Mouse (Mus musculus) right cerebral cortex, postnatal 36 days (tissue): ENCODE data around the gene Ccl17.

Source experiments
- DNase-seq, 2 experiments: peaks; one replicate each; pipeline ENCODE4 v3.0.0; 2022; ENCODE audit warnings: low spot score in 2 of 2, mixed read lengths in 1 of 2

Gene Ccl17

DNA sequence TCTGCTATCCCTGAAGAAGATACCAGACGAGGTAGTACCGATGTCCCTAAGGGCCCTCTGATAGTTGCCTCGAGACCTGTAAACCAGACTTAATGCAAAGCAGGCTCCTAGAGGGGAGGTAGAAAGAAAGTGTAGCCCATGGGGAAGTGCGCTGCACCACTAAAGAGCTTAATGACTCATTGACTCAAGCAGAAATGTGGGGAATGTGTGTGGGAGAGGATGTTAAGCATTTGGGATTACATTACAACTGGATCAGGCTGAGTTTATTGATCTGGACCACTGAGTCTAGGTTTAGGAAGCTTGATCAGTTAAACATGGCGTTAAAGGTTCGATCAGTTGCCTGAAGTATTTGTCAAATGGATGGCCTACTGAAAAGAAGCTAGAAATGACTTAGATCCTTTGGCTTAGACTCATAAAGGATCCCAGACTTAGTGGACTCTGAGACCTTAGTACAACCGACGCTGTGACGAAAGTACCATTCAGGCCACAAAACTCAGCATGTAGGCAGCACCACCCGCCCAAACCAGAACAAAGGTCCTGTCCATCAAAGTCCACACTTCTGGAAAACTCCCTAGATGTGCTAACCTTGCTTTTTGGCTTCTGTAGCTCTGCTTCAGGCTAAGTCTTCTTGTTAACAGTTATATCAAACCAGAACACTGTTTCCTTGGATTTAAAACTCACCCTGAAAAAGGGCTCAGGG is 20.8 kb upstream of the Ccl17 start:
- DNase-seq: no peak

DNA sequence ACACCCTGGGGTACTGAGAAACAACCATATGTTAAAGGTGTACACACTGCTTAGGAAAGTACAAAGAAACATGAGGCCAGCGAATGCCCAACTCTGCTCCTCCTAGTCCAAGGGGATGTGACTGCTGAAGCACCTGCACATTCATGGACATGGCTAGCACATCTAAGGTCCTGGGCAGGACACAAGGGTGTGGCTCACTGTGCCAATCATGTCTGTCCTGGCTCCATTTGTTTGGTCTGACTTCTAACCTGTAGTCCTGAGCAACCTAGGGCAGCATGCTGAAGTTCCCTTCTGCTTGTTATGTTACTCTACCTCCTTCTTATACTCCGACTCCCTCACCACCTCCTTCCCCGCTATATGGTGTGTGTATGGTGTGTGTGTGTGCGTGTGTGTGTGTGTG is 15.9 kb upstream of the Ccl17 start:
- no peak for DNase-seq

DNA sequence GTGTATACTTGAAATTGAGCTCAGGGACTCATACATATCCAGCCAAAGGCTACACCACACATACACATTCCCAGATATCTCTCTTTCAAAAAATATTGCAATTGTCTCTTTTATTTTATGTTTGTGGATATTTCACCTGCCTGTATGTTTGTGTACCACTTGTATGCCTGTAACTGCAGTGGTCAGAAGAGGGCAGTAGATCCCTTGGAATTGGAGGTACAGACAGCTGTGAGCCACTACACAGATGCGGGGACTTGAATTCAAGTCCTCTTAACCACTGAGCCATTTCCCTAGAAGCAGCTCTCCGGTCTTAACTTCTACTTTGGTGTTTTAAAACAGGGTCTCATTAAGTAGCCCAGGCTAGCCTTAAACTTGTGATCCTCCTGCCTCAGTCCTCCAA is 15.5 kb upstream of the Ccl17 start:
- DNase-seq: no peak

DNA sequence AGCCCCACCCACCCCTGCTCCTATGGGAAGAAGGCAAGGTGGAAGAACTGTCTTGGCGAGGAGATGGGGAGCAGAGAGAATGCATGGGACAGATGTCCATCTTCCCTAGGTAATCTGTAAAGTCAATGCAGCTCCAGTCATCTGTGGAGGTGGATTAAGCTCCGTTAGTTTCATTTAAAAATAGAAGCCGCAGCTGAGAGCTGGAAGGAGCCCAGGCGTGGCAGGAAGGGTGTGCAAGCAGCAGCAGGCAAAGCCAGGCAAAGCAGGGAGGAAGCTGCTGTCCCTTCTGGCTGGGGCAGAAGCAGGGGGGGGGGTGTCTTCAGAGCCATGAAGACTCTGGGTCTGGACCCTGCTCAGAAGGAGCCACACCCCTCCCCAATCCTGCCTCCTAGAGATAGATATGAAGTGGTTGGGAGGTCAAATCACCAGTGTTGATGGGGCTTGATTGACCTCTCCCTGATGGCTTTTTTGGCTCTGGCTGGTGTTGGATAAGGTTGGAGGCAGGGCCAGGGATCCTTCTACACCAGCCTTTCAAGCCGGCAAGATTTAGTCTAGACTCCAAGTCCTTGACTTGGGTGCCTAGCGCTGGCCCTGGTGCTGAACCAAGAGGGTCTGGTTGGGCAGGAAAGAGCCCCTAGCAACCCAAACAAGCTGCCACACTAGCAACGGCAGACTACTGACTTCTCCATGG is 9.8 kb upstream of the Ccl17 start:
- peak in 1 of 2 experiments; percentile 71 for DNase-seq

DNA sequence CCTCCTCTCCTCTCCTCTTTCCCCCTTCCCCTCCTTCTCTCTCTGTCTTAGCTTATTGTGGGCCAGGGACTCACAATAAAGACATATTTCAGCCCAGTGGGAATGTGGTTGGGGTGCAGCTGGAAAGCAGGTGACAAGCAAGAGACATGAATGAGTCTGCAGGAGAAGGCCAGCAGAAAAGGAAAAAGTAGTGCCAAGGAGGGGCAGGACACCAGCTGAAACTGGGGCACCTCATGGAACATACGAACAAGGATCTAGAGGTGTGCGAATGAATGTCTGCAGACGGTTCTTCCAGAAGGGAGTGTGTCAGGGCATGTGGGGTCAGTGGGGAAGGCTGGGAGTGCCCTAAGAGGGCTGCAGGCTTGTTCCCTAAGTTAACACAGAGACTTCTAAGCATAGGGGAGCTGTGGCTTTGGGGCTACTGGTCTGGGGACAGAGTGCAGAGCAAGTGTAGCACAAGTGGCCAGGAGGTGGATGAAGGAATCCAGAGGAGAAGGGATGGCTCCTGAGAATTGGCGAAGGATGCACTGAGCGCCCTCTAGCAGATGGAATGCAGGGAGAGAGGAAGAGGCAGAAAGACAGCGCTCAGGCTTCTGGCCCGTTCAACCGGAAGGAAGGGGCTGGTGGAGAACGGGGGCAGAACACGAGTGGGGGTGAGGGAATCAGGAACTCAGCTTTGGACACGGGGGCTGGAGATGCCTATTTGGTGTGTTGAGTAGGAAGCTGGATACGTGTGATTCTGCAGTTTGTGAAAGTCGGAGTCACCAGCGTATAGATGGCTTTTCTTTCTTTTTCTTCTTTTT is 8.8 kb upstream of the Ccl17 start:
- DNase-seq: peak; percentile 65 to 83

DNA sequence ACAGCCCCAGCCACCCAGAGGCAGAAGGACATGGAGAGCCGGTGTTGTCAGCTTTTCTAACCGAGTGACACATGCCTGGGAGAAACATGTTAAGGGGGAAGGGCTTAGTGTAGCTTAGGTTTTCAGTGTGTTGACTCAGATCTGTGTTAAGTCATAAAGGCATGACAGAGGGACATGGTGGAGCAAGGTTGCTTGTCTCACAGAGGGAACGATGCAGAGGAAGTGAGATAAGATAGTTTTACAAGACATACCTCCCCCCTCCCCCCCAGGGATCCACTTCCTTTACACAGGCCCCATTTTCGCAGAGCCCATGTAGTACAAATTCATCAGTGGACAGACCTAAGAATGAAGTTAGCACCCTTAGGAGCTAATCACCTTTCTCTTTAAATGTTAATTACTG is 7.9 kb upstream of the Ccl17 start:
- no peak for DNase-seq

DNA sequence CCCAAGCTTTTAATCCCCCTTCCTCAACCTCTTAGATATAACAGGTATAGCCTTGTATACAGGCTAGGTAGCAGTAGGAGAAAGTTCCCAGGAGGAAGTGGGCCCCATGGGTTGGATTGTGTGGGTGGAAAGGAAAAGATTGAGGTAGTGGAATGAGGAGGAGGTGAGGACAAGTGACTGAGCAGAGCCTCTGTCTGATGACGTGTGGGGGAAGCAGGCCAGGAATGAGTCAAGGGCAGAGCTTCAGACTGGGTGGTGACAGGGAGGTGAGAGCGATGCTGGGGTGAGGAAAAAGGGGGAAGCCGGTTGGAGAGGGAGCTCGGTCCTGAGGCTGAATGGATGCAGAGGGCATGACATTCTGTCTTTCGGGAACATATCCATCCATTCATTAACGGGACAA is 6.7 kb upstream of the Ccl17 start:
- DNase-seq: peak in 1 of 2 experiments; percentile 71

DNA sequence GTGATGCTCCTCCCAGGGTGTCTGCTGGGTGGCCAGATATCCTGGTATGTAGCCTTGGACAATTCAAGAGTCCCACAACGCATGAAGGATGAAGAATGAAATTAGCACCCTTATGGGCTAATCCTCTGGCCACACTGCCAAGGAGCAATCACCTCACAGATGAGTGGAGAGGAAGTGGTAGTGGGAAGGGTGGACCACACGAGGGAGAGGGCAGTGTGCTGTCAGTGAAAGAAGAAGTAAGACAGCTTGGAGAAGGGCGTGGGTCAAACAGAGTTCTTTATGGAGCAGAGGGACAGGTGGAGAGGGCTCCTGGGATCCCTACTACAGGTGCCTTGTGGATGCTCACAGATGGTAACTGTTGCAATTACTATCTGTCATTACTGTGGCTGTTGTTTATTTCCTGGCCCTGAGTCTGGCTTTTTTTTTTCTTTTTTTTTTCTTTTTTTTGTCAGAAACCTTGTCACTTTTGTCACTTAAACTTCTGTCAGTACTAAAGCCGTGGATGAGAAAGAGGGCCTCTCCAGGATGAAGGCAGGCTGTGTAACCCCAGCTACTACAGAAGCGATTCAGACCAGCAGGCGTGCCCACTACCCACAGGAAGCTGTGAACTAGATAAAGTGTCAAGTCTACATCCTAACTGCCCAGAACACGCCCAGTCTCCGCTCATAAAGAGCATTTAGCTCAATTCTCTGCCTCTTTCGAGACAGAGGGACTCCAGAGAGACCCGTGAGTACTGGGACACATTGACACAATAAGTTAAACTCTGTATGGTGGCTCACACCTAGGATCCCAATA is 5.5 kb upstream of the Ccl17 start:
- no peak for DNase-seq

DNA sequence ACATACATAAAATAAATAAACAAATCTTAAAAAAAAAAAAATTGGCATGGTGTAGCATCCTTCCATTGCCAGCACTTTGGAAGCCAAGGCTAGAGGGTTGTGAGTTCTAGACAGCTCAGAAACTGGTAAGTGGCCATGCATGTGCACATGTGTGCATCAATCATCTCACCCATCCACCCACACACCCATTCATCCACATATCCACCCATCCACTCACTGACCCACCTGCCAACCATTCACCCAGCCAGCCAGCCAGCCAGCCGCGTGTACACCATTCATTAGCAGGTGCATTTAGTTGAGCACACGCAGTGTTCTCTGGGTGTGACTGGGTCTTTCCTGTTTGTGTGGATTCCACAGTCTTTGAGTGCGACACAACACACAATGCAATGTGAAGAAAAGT is 4.4 kb upstream of the Ccl17 start:
- DNase-seq: no peak

DNA sequence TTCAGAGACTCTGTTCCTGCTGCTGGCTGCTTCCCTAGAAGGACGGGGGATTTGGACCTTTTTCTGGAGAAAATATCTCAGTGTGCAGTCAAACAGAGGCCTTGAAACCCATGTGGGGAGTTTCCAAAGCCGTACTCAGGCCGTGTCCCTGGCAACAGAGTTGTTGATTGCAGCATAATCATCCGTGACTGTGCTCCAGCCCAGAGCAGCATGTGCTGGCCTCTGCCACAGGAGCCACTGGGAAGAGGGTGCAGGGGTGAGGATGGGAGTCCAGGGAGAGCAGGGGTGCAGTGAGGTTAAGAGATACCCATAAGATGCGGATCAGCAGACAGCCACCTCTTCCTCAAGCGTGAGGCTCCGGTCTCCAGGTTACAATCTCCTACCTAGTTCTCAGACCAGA is 2.7 kb upstream of the Ccl17 start:
- no peak for DNase-seq

DNA sequence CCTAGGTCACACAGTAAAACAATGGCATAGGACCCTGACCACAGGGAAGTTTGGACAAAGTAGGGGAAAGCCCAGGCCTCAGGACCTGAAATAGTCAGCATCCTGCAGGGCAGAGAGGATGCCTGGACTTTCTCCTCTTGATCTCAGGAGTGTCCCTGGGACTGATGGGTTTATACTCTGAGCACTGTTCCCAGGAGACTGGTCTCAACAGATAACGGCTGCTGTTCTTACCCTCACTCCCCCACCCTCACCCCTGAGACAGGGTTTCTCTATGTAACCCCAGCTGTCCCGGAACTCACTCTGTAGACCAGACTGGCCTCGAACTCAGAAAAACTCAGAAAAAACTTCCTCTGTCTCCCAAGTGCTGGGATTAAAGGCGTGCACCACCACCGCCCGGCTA is 1.9 kb upstream of the Ccl17 start:
- DNase-seq: no peak

DNA sequence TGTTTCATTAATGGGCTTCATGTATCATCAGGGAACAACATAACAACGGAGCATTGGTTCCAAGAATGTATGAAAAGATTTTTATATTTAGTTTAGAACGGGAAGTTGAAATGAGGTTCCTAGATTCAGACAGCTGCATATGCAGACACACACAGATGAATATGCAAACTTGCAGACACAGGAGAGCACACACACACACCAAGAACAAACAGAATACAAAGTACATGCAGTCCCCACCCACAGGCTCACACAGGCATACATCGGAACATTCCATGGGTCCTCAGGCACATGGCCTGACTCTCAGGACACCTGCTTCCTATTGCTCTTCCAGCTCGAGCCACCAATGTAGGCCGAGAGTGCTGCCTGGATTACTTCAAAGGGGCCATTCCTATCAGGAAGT is 602 bp downstream of the Ccl17 start:
- DNase-seq: no peak

DNA sequence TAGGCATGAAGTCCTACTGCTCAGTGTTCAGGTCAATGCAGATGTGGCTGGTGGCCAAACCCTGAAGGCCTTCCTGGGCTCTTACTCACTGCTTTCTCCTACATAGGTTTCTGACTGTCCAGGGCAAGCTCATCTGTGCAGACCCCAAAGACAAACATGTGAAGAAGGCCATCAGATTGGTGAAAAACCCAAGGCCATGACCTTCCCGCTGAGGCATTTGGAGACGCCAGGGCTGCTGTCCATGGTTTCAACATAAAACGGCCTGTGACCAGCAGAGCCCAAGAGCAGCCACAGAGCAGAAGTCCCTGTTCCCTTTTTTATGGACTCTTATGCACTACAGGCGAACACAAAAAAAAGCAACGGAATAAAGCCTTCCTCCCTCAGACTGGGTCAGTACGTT is 1.4 kb downstream of the Ccl17 start:
- DNase-seq: no peak

DNA sequence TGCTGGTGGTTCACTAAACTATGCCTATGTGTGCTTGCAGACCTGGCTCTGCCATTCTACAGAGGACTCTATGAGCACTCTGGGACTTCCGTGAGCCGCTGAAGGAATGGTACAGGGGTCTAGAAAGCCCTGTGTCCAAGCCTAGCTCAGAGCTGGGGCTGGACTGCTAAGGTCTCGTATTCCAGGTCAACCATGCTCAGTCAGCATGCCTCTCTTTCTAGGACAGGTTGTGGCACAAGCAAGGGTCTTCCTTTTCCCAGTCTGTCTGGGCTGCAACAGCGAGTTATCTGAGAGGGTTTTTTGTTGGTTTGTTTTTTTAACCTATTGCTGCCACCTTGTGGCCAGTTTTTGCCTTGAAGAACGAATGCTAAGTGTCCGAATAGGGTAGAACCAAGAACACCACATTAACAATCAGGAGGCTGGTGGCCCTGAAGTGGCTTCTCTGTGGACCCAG is 2.4 kb downstream of the Ccl17 start:
- DNase-seq: peak; percentile 83 to 86

DNA sequence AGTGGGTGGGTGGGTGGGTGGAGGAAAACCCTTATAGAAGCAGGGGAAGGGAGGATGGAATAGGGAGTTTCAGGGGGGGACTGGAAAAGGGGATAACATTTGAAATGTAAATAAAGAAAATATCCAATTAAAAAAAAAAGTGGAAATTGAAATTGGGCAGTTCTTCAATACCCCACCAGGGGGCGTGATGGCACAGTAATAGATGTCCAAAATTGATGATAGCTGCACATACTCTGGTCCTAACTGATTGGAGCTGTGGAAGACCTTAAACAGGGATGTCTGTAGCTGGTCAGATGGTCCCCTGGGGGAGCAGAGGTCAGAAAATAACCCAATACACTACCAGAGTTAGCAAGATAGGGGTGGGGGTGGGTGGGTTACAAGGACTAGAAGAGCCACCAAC is 4.3 kb downstream of the Ccl17 start:
- no peak for DNase-seq

DNA sequence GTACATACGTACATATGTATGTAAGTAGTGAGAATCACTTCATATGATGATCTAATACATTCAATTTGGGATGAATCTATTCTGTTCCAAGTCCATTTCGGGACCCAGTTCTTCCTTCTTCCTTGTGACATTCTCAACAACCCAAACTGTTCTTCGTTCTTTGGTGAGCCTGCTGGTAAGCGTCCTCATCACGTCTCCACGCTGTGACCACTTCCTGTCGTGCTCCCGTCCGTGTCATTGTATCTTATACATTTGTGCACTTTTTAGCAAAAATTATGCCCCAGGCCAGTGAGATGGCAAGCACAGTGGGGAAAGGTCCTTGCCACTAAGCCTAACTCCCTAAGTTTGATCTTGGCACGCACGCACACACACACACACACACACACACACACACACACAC is 7.7 kb downstream of the Ccl17 start:
- no peak for DNase-seq

DNA sequence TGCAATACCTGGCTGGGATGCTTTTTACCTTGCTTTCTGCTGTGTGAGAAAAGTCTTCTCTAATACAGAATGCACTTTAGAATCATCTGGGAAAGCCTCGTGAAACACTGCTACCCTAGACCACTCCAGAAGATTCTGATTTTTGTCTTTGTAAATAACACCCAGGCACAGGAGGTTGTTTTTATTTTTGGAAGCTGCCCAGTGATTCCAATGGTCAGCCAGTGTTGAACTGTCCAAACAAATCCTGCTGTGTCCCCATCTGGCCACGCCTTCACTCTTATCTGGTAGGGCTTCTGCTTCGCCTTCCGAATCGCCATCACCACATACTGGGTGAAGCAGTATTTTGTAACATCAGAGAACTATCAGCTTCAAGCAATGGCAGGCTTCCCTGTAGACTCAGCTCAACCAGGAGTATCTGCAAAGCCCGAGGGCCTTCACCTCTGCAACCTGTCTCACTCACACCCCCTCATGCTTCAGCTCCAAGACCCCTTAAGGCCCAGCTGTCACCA is 9.5 kb downstream of the Ccl17 start:
- DNase-seq: no peak

DNA sequence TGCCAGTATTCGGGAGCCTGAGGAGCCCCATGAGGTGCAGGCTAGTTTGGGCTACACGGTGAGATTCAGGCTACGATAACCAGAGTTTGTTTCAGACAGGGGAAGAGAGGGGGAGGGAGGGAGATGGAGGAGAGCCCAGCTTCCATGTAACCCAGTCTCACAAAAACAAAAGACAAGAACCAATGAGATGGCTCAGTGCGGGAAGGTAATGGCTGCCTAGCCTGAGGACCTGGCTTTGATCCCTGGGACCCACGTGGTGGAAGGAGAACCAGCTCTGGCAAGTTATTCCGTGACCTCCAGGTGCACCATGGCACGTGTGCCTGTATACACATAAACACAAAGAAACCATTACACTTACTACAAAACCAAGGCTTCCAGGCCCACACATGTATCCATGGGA is 10.3 kb downstream of the Ccl17 start:
- no peak for DNase-seq

DNA sequence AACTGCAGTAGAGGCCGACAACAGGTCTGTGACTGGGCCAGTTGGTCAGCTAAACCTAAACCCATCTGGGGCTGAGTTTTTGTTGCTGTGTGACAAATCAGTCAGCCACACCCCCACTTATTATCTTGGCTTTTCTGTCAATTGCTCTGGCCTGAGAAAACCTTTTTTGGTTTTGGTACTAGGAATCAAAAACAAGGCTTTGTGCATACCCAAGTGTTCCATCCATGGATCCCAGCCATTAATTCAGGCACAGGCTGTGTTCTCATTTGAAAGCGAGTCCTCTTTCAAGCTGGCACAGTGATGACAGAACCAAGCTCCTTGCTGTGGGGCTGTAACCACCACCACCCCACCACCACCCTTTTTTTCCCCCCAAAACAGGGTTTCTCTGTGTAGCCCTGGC is 11.1 kb downstream of the Ccl17 start:
- DNase-seq: no peak

DNA sequence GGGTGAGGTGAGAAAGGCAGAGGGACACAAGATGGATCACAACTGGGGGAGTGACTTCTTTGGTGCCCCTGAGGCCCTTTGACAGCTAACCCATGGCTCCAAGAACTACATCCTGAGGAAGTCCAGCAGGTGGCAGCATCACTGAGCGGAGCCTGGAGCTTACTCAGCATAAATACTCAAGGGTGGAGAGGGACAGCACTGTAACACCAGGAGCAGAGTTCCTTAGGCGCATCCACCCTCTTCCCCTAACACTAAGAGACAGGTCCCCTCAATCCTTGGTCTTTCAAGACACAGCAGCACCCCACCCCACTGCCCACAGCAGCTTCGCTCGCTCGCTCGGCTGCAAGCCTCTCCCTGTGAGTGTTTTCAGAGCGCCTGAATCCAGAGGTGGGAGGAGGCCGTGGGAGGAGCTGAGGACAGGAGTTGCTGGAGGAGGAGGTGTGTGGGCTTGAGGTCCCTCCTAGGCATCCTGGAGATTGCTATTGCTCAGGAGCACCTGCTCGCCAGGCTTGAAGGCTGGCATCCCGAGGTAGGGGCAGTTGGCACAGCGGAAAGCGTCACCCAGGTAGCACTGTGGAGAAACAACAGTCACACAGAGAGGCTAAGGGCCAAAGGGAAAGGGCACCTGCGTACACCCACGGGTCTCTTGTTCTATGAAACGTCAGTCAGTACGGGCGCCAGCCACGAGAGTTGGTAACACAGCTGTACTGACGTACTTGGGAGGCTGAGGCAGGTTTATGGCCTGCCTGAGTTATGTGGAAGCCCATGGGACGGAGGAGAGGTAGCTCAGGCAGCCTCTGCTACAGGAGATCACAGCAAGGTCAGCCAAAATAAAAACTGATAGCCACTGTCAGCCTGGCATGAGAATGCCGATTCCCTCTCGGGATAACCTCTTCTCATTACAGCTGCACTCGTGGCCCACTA is 12.6 kb downstream of the Ccl17 start:
- DNase-seq: no peak

DNA sequence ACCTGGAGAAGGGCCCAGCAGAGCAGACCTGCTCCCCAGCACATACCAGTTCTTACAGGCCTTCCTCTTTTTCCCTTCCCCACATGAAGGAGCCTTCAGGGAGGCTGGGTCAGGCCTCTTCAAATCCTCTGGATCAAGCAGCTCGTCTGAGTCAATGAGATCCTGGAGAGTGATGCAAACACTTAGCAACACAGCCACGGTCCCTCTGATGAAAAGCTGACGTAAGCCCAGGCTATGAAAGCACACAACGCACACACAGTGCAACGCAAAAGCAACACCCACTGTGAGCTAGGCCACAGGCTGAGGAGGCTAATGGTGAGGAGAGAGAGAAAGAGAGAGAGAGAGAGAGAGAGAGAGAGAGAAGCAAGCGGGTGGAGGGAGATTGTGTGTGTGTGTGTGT is 14.9 kb downstream of the Ccl17 start:
- no peak for DNase-seq
